Mouse (Mus musculus): Measurements from ENCODE around the gene Prr12.
A peak's percentile ranks its signal among the peaks of the same experiment; 100 is the strongest.

Gene Prr12

DNA sequence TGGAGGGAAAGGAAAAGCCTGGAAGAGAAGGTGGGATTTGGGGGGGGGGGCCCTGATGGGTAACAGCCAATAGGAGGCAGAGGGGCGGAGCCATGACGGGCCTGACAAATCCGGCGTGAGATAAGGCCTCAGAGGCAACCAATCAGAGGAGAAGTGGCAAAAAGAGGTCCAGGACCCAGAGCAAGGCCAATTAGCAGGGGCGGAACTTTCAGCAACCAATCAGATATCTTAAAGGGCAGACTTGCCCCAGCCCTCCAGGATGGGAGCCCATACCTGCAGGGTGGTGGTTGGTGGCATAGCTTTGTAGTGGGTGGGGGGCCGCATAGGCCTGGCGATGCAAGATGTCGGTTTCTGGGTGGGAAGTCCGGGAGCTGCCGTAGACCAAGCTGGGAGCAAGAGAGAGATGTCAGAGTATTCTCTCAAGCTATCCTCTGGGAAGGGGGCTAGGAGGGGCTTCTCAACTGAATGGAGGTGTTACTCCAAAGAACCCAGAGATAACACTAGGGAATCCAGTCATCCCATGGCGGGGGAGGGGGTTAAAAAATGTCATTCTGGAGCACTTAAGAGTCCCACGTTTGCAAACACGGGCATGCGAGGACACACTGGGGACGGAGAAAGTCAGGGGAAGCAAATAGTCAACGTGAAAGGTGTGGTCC, 1.6 kb downstream of the Prr12 start:
- peak; percentile 91 for DNase-seq (ENCODE audit: low spot score)

DNA sequence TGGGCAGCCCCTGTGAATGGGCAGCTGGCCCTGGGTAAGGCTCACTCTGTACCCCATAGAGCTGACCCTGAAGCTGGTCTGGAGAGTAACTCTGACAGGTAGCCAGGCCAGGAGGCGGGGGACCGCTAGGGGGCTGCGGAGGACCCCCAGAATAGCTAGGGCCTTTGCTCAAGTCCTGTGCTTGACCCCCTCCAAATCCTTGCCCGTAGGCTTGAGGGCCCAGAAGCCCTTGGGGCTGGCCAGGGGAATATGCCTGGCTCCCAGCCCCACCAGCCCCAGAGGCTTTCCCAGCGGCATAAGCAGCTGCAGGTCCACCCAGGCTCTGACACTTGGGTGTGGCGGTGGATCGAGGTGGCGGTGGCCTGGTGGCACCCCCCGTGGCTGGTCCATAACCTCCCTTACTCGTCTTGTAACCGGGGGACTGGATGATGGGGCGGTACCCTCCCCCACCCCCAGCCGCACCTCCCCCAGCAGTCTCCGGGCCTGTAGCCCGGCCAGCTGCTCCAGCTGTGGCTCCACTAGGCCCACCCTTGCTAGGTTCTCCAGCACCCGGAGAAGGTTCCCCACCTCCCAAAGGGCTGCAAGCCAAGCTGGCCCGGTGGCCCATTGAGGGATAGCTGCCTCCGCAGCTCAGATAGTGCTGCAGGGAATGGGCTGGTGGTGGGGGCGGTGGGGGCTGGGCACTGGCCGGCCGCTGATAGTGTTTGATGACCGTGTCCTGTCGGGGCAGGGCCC, 3.6 kb downstream of the Prr12 start:
- no peak for DNase-seq (ENCODE audit: low spot score)

DNA sequence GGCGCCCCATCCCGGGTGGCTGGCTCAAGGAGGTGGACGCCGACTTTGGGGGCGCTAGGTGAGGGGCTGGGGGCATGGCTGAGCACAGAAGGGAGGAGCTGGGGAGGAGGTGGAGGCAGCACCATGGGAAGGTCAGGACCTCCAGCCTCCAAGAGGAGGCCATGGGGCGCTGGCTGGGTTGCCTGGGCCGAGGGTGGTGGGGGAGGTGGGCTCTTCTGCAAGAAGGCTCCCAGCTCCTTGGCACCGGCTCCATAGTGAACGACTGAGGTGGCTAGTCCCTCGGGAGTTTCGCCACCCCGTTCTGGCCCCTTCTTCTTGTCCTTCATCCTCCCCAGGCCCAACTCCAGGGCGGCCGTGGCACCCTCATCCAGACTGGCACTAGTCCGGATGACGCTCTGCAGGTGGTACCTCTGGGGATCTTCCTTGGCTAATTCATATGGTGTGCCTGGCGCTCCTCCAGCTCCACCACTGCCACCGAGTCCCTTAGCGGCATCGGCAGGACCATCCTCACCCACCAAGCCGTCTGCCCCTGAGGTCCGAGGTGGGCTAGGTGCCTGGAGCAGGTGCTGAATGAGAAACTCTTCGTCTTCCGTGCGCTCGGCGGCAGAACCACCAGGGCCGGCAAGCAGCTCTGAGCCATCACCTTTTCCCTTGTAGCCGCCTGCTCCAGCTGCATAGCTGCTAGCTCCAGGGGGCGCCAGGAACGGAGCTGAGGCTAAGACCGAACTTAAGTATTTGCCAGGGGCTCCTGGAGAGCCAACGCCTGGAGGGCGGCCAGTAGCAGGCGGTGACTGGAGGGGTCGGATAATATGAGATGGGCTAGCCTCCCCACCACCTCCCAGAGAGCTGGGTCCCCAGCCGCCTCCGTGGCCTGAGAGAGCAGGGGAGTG, 4.4 kb downstream of the Prr12 start:
- no peak for DNase-seq (ENCODE audit: low spot score)

DNA sequence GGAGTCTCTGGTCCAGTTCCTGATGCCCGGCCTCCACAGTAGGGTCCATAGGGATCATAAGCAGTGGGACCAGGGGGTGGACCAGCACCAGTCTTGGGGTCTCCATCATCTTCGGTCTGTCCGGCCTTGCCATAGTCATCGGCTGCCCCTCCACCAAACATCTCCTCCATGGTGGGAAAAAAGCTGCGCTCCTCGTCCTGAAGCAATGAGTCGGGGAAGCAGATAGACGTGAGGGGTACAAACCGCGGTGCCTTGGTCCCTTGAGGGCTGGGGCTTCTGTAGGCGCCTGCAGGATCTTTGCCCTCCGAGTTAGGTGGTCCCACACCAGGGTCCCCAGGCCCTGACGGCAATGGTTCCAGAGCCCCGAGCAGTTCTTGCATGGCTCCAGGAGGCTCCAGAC, 5.2 kb downstream of the Prr12 start:
- no peak for DNase-seq (ENCODE audit: low spot score)

DNA sequence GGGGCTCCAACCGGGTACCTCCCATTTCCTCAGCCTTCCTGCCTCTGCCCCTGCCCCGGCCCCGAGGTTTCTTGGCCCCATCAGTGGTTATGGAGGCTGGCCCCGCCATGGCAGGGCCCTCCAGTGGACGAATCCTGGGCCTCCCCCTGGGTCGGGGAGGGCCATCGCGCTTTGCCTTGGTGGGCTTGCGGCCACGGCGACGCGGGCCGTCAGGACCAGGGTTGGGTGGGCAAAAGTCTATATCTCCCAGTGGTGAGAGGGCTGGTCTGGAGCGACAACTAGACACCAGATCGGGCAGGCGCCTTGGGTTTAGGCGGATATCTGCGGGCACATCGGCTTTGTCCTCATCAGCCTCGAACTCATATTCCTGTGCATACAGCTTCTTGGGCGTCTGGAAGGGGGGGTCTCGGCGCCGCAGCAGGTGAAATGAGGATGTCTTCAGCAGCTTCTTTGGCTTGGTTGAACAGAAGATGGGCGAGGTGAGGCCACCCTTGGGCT, 5.8 kb downstream of the Prr12 start:
- no peak for DNase-seq (ENCODE audit: low spot score)

DNA sequence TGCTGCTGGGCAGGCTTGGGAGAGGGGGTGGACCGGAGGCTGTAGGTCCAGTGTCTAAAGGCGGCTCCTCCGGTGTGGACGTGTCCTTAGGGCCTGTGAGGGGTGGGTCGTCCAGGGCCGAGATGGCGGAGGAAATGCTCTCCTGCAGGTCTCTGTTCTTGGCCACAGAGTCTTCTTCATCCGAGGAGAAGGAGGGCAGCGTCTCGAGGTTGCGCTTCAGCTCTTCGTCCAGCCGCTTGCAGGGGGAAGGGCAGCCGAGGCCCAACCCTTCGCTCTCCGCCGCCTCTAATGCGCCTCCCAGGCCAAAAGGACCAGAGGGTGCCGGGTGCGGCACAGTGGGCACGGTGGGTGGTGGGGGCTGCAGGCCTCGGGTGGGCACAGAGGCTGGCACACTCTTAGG, 6.9 kb downstream of the Prr12 start:
- DNase-seq (ENCODE audit: low spot score), result no peak

DNA sequence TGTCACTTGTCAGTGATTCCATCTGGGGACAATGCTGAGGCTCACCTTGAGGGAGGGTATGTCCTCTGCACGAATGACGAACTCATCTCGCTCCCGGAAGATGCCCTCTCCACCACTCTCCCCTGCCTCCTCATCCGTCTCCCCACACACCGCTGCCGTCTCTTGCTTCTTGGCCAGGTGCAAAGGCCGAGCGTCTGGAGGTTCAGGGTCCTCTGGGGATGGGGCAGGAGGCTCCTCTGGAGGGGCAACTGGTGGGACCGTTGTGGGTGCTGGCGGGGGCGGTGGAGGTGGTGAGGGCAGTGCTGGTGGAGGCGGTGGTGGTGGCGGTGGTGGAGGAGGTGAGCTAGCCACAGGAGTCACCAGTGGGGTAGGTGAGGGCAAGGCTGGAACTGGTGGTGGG, 9.4 kb downstream of the Prr12 start:
- DNase-seq (ENCODE audit: low spot score), result no peak

DNA sequence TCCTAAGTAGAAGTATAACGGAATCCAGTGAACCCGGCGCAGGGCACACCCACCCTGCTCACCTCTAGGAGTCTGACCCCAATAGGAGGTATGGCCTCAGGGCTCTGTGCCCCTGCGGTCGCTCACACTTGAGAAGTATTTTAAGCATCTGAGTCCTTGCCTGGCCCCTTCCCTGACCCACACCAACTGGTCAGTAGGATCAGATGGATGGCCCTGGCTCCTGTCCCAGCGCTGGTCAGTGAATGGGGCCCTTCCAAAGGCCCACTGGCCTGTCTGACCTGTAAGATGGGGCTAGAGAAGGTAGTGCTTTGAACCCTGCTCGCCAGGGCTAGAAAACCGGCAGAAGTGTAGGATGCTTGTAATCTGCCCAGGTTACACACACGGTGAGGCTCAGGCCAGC, 11.8 kb downstream of the Prr12 start:
- no peak for DNase-seq (ENCODE audit: low spot score)

DNA sequence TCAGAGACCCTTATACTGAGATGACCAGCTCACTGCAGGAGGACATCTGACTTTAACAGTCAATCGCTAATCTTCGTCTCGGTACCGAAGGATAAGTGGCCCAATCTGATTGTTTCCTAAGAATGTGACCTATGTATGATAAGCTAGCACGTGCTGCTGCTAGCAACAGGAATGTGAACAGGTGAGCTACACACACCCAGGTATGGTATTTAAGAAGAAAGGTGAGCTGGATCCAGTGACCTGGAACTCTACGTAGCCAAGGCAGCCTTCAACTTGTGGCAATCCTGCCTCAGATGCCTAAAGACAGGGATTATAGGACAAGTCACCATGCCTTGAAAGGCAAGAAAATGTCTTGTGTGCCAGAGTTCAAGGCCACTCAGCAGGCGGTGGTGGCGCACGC, 14.3 kb downstream of the Prr12 start:
- no peak for DNase-seq (ENCODE audit: low spot score)

DNA sequence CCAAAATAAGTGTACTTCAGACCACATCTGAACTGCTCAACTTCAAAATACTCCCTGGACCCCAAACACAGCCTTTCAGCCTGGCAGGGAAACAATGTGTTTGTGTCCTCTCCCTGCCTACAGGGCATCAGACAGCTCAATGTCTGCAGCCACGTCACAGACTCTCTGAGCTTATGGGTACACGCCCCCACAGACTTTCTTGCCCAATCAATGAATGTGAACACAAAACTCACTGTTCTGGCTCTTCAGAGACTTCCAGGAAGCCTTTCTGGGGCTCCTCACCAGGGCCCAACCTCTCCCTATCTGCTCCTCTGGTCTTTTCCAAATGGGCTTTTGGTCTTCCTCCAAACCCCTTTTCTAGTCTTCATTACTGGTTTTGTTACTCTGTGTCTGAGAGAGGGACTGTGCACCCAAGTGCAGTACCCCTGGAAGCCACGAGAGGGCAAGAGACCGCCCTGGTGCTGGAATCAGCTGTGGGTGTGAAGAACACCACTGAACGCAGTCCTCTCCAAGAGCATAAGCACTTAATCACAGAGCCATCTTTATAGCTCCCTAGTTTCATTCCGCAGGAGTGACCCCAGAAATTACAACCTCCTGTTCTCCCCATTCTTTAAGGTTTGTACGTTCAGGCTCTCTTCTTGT, 14.8 kb downstream of the Prr12 start:
- DNase-seq (ENCODE audit: low spot score), result peak; percentile 64

DNA sequence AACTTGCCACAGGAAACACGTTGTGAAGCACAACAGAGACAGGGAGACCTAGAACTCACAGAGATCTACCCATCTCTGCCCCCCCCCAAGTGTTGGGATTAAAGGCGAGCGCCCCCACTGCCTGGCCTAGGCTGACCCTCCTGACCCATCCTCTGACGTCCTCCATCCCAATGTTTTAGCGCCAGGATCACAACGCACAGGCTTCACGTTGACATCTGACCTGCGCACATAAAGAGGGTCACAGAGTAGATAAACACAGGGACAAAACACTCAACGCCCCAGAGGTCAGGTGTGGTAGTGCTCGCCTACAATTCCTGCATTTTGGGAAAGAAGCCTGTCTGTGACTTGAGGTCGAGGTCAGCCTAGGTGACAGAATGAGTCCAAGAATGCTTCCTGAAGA, 16.0 kb downstream of the Prr12 start:
- DNase-seq (ENCODE audit: low spot score), result no peak

DNA sequence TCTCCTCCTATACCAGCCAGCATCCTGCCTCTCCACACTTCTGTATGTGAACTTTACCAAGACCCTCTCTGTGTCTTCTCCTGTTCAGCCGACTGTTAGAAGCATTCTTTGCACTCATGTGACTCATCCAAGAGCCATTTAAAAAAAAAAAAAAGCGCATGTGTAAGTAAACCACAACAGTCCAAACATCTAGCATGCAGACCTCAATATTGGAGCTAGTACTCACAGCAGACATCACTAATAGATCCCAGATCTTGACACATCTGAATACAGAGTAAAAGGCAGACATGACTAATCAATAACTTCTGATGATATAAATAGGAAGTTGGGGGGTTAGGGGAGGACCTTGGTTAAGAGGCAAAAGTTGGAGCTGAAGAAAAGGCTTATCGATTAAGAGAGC, 17.1 kb downstream of the Prr12 start:
- DNase-seq (ENCODE audit: low spot score), result no peak

DNA sequence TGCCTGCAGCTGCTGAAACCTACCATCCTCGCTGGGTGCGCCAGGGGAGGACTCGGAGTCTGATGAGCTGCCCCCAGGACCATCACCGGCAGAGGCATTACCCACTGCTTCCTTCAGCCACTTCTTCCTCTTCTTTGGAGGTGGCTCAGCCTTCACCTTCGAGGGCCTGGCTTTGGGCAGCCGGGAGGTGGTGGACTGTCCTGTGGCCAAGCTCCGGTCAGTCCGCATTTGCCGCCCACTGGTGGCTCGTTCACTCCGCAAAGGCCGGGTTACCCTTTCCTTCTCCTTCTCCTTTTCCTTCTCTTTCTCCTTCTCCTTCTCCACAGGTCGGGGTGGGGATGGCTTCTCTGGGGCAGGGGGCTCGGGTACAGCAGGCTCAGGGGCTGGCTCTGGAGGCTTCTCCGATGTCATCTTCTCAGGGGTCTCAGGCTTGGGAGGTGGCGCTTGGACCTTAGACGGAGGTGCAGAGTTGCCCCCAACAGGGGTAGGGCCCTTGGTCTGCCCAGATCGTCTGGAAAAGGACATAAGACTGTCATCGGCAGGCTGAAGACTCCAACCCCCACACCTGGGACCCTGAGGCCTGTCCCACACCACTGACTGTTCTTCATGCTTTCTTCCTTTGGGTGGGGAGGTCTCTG, 18.8 kb downstream of the Prr12 start:
- DNase-seq (ENCODE audit: low spot score), result no peak

DNA sequence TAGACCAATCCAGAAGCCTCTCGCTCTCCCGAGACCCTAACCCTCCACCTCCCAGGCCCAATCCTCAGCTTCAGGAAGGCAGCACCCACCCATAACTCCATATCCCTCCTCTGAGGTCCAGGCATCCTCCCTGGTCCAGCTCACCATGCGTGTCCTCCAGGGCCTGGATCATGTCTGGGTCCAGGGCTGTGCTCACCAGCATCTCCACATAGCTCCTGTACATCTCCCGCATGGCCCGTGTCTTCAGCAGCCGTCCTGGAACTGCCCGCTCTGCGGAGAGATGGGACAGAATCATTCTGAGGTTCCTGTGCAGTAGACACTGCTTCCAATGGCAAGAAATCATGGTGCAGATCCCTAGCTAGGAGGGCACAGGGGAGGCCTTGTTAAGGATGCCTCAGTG, 21.8 kb downstream of the Prr12 start:
- DNase-seq (ENCODE audit: low spot score), result no peak

DNA sequence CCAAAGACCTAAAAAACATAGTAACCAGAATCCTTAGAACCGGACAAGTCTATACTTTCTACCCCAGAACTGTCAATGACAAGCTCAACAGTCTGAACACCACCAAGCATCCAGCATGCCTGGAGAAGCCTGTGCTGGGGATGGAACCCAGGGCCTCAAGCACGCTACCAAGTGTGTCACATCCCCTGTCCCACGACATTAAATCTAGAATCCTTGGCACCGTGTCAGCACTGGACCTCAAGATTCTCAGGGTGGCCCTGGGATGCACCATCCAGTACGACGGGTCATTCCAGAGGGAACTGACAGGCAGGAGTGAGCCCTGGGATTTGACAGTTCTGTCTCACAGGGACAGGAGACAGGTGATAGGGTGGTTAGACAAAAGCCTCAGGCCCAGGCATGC, 22.7 kb downstream of the Prr12 start:
- no peak for DNase-seq (ENCODE audit: low spot score)

DNA sequence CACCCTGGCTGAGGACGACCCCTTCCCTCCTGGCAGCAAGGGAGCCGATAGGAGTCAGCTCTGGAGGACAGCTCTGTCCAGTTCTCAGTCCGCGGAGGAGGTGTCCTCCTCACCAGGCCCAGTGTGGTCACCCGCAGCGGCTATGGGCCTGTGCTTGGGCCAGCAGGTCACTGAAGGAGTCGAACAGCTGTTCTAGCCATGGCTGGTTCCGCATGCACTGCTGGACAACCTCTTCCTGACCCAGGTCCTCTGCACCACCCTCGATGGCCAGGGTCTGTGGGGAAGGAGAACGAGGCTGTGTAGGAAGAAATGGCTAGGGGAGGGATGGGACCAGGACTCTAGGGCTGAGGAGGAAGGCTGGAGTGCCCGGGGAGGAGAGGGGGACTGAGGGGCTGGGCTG, 24.3 kb downstream of the Prr12 start:
- no peak for DNase-seq (ENCODE audit: low spot score)

DNA sequence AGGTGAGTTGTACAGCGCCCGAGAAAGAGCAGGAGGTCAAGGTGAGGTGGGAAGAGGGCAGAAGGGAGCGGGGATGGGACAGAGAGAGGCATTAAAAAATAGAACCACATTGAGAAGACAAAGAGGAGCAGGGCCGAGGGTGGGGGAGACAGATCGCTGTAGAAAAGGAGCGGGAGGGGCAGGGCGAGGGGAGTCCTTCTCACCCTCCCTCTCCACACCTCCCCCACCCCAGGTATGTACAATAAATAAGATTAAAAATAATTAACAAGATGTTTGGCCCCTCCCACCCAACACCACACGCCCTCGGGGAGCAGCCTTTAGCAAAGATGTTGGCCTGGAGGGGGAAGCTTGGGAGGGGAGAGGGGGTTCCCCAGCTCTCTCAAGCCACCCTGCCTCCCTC, 24.9 kb downstream of the Prr12 start:
- no peak for DNase-seq (ENCODE audit: low spot score)

DNA sequence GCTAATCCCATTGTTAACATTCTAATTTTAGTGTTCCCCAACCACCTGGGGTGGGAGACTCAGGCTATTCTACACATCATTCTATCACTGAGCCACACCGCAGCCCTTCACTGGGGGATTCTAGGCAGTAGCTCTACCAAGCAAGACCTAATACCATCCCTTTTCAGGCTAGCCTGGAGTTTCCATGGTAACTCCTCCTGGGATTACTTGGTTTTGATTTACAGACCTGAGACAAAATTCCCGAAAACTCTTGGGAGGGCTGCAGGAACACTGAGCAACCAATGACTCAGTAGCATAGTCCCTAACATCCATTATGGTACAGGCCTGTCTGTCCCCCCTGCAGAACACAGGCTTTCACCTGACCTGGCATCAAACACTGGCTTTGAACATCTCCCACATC, 26.4 kb downstream of the Prr12 start:
- no peak for DNase-seq (ENCODE audit: low spot score)

DNA sequence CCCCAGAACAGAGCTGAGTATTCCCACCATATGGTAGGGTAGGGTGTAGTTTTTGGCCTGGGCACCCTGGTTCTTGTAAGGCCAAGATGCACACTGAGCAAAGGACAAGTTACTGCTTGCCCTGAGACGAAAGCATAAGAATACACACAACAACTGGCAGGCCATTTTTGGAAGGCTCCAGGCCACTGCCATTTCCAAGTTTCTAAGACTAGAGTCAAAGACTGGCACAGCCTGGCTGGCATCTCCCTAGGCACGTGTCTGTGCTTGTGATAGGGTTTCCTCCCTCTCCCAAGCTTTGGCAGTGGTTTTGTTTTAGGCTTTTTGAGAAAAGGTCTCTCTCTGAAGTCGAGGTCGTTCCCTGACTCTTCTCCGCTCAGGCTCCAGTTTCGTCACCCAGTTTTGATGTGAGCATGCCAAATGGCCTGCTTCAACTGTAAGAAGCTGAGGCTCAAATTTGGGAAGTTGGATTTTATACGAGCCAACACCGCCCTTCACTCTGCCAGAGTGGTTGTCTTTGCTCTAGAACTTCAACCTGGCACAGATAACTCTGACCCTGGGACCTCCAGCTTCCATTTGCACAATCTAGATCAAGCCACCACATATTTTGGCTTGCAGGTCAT, 27.0 kb downstream of the Prr12 start:
- DNase-seq (ENCODE audit: low spot score), result no peak

DNA sequence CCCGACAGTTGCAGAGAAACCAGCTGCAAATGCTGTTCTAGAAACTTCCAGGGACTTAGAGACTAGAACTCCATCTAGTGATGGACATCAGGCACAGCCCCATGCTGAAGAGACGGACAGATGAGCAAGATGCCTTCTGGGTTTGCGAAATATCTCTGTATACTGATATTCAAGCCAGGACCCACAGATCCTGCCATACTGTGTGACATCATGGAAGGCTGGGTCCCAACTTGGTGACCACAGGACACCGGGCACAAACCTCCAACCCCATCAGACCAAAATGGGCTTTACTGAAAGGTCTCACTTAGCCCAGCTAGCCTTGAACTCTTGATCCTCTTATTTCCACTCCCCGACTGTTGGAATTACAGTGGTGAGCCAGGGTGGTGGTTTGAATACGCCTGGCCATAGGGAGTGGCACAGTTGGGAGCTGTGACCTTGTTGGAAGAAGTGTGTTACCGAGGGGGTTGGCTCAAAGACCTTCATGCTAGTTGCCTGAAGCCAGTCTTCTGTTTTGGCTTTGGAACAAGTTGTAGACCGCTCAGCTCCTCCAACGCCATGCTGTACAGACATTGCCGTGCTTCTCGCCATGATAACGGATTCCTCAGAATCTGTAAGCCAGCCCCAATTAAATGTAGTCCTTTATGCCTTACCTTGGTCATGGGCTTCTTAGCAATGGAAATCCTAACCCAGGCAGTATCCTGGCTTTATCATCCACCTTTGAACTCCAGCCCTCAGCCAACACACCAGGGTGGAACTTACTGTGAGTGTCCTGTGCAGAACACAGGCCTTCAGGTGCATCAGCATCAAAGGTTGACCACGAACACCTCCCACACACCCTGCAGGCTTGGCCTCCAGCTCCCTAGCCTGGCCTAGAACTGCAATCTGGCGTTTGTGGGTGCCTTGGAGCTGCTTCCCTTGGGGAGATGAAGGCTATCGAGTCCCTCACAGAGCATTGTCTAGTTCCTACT, 28.1 kb downstream of the Prr12 start:
- no peak for DNase-seq (ENCODE audit: low spot score)

Data from retina, embryonic 14.5 days (tissue).